Mouse (Mus musculus) CH12.LX (cell line): ENCODE measurements around the gene Card9.

Experiments used
- CTCF ChIP-seq, 2 experiments: IDR thresholded peaks in 1 of 2; conservative IDR thresholded peaks in 1 of 2; 2 replicates each; pipeline ENCODE4 v1.5.1; 2011 to 2012; ENCODE audit warnings: low read depth in 2 of 2, low read length in 2 of 2, improper control_type of control experiment in 1 of 2, inconsistent platforms in 1 of 2, mild to moderate bottlenecking in 1 of 2, moderate library complexity in 1 of 2
- E2F4 ChIP-seq: IDR thresholded peaks from 2 replicates; pipeline ENCODE4 v1.6.1; 2011; ENCODE audit warnings: low read depth, low read length, improper control_type of control experiment; ENCODE audit not compliant: insufficient replicate concordance
- EP300 ChIP-seq: IDR thresholded peaks from 2 replicates; pipeline ENCODE4 v1.6.1; 2011; ENCODE audit warnings: low read length, improper control_type of control experiment
- ETS1 ChIP-seq: conservative IDR thresholded peaks from 2 replicates; pipeline ENCODE4 v1.6.1; 2012; ENCODE audit warnings: low read depth, mild to moderate bottlenecking, inconsistent platforms, low read length, improper control_type of control experiment, moderate library complexity
- MAX ChIP-seq: IDR thresholded peaks from 2 replicates; pipeline ENCODE4 v1.6.1; 2011; ENCODE audit warnings: low read length, improper control_type of control experiment
- MAZ ChIP-seq: IDR thresholded peaks from 2 replicates; pipeline ENCODE4 v1.6.1; 2012; ENCODE audit warnings: low read depth, mild to moderate bottlenecking, inconsistent platforms, low read length, improper control_type of control experiment, moderate library complexity
- NRF1 ChIP-seq: IDR thresholded peaks from 2 replicates; pipeline ENCODE4 v1.6.1; 2014; ENCODE audit warnings: low read depth, mild to moderate bottlenecking, inconsistent platforms, low read length, improper control_type of control experiment, moderate library complexity
- POLR2A ChIP-seq: IDR thresholded peaks from 2 replicates; pipeline ENCODE4 v1.6.1; 2011; ENCODE audit warnings: low read depth, mild to moderate bottlenecking, improper control_type of control experiment, low read length
- USF2 ChIP-seq: conservative IDR thresholded peaks from 2 replicates; pipeline ENCODE4 v1.6.1; 2011; ENCODE audit warnings: low read depth, low read length, improper control_type of control experiment
- ZC3H11A ChIP-seq: IDR thresholded peaks from 2 replicates; pipeline ENCODE4 v1.6.1; 2012; ENCODE audit warnings: low read depth, mild to moderate bottlenecking, inconsistent platforms, low read length, improper control_type of control experiment

- TF ChIP-seq CTCF (conservative IDR thresholded peaks at IDR 0.05 in 1 of 2, IDR thresholded peaks at IDR 0.05 in 1 of 2; ENCODE audit: low read depth in 2 of 2, low read length in 2 of 2) = no peak
- TF ChIP-seq USF2 = no peak
- TF ChIP-seq ETS1 = no peak
- TF ChIP-seq MAZ = no peak
- TF ChIP-seq MAX = no peak
- TF ChIP-seq ZC3H11A = no peak
- TF ChIP-seq E2F4 = no peak
- no peak for TF ChIP-seq NRF1
- TF ChIP-seq EP300 = no peak
- no peak for TF ChIP-seq POLR2A
Observed at GRCm38 (mm10) chr2:26313394-26313793, 47.3 kb downstream of the Card9 start.
